Mouse (Mus musculus) hindbrain, embryonic 13.5 days (tissue): ENCODE measurements at regions not wholly inside any gene's neighbourhood (a gene's known extent, or its start where the extent isn't known, plus 50 kb on each side); places are given as distances from the start of the nearest gene placed in this dataset.
A peak's percentile ranks its signal among the peaks of the same experiment; 100 is the strongest.

Source experiments
- ATAC-seq: fragments of 200-750 bp; cut with Nextera tagmentation; 2 replicates; pipeline ENCODE4 v1.8.0; 2017; ENCODE audit warnings: moderate TSS enrichment; ENCODE audit not compliant: low FRiP score
- H3K27ac ChIP-seq: fragments of 300-500 bp; sonication (generic); 2 replicates; pipeline ENCODE4 v1.5.1; 2015; ENCODE audit warnings: inconsistent platforms, mild to moderate bottlenecking, moderate library complexity
- H3K27me3 ChIP-seq: fragments of 300-500 bp; sonication (generic); 2 replicates; pipeline ENCODE4 v1.6.1; 2015; ENCODE audit warnings: mild to moderate bottlenecking, inconsistent platforms
- H3K36me3 ChIP-seq: fragments of 300-500 bp; sonication (generic); 2 replicates; pipeline ENCODE4 v1.6.1; 2015; ENCODE audit warnings: mild to moderate bottlenecking, inconsistent platforms
- H3K4me1 ChIP-seq: fragments of 300-500 bp; sonication (generic); replicated peaks from 2 replicates; pipeline ENCODE4 v1.6.1; 2015; ENCODE audit warnings: inconsistent platforms
- H3K4me2 ChIP-seq: fragments of 300-500 bp; sonication (generic); 2 replicates; pipeline ENCODE4 v1.6.1; 2015; ENCODE audit warnings: inconsistent platforms, mild to moderate bottlenecking, moderate library complexity
- H3K4me3 ChIP-seq: fragments of 300-500 bp; sonication (generic); 2 replicates; pipeline ENCODE4 v1.5.1; 2015; ENCODE audit warnings: mild to moderate bottlenecking, inconsistent platforms
- H3K9ac ChIP-seq: fragments of 300-500 bp; sonication (generic); 2 replicates; pipeline ENCODE4 v1.6.1; 2015; ENCODE audit warnings: mild to moderate bottlenecking, inconsistent platforms
- H3K9me3 ChIP-seq: fragments of 300-500 bp; sonication (generic); 2 replicates; pipeline ENCODE4 v1.6.1; 2016; ENCODE audit warnings: inconsistent platforms
- WGBS: fragments of 180-500 bp; shearing (Covaris S2); methylation state at CpG from one replicate; pipeline ENCODE4 v1.1.7; 2015; 5-methylcytosine and 5-hydroxymethylcytosine counted together

- Histone ChIP-seq H3K27ac (no peak overlapping the region), H3K4me1 (no peaks in the 10 kb centered on the region), H3K27me3 (no peaks in the 10 kb centered on the region), H3K36me3 (no peaks in the 10 kb centered on the region), H3K9ac (no peak overlapping the region), H3K4me2 (no peak overlapping the region), H3K9me3 (no peaks in the 10 kb centered on the region), H3K4me3 (no peak overlapping the region)
- 66% methylated on average over 3 of the region's 3 CpGs for WGBS
- ATAC-seq, result no peak
Observed at GRCm38 (mm10) chr13:16756264-16756663, 744.6 kb downstream of the Inhba start.

- H3K9me3 ChIP-seq, result no peaks in the 10 kb centered on the region
- H3K27ac ChIP-seq, result no peak overlapping the region
- H3K36me3 ChIP-seq, result no peaks in the 10 kb centered on the region
- H3K4me1 ChIP-seq, result peaks cover 15% of the 10 kb centered on the region
- no peak overlapping the region for H3K4me3 ChIP-seq
- H3K27me3 ChIP-seq, result no peaks in the 10 kb centered on the region
- no peak for ATAC-seq
- H3K4me2 ChIP-seq, result no peak overlapping the region
- no peak overlapping the region for H3K9ac ChIP-seq
Observed at GRCm38 (mm10) chr13:16760045-16760444, 748.4 kb downstream of the Inhba start.

GRCm38 (mm10) chr13:16761415-16761814 lies 749.8 kb downstream of the Inhba start:
- WGBS, result 85% methylated on average over 4 of the region's 4 CpGs
- Histone ChIP-seq H3K36me3 (no peaks in the 10 kb centered on the region), H3K9me3 (no peaks in the 10 kb centered on the region), H3K9ac (no peak overlapping the region), H3K4me2 (no peak overlapping the region), H3K27me3 (no peaks in the 10 kb centered on the region), H3K4me3 (no peak overlapping the region), H3K27ac (no peak overlapping the region), H3K4me1 (peaks cover 15% of the 10 kb centered on the region)
- no peak for ATAC-seq

GRCm38 (mm10) chr13:16762326-16762725 lies 750.7 kb downstream of the Inhba start:
- Histone ChIP-seq H3K36me3 (no peaks in the 10 kb centered on the region), H3K4me3 (no peak overlapping the region), H3K9me3 (no peaks in the 10 kb centered on the region), H3K4me2 (no peak overlapping the region), H3K9ac (no peak overlapping the region), H3K27ac (peak overlapping the region; percentile 64; the same call in 1 of the 2 replicates), H3K4me1 (peaks cover 15% of the 10 kb centered on the region), H3K27me3 (no peaks in the 10 kb centered on the region)
- ATAC-seq, result peak; percentile 65
- WGBS, result 44% methylated on average over 8 of the region's 8 CpGs

- Histone ChIP-seq H3K9me3 (no peaks in the 10 kb centered on the region), H3K4me2 (no peak overlapping the region), H3K9ac (no peak overlapping the region), H3K4me3 (no peak overlapping the region), H3K4me1 (peaks cover 15% of the 10 kb centered on the region), H3K27ac (peak overlapping the region; percentile 64), H3K27me3 (no peaks in the 10 kb centered on the region), H3K36me3 (no peaks in the 10 kb centered on the region)
- WGBS, result 38% methylated on average over 8 of the region's 8 CpGs
- ATAC-seq, result peak; percentile 84
Observed at GRCm38 (mm10) chr13:16762727-16763512, 751.3 kb downstream of the Inhba start.

- Histone ChIP-seq H3K27me3 (no peaks in the 10 kb centered on the region), H3K27ac (no peak overlapping the region), H3K9me3 (no peaks in the 10 kb centered on the region), H3K36me3 (no peaks in the 10 kb centered on the region), H3K4me3 (no peak overlapping the region), H3K9ac (no peak overlapping the region), H3K4me2 (no peak overlapping the region), H3K4me1 (peaks cover 15% of the 10 kb centered on the region)
- ATAC-seq, result peak; percentile 55; the same call in 1 of the 2 replicates
- 4% methylated on average over 2 of the region's 2 CpGs for WGBS
Observed at GRCm38 (mm10) chr13:16763746-16764145, 752.1 kb downstream of the Inhba start.

GRCm38 (mm10) chr13:16769409-16769808 lies 757.8 kb downstream of the Inhba start:
- H3K4me1 ChIP-seq, result no peaks in the 10 kb centered on the region
- no peak overlapping the region for H3K9ac ChIP-seq
- H3K4me3 ChIP-seq, result no peak overlapping the region
- no peaks in the 10 kb centered on the region for H3K9me3 ChIP-seq
- WGBS, result 21% methylated on average over 2 of the region's 2 CpGs
- H3K36me3 ChIP-seq, result no peaks in the 10 kb centered on the region
- H3K27me3 ChIP-seq, result no peaks in the 10 kb centered on the region
- no peak overlapping the region for H3K27ac ChIP-seq
- H3K4me2 ChIP-seq, result no peak overlapping the region
- ATAC-seq, result no peak

GRCm38 (mm10) chr13:16769848-16770422 lies 758.3 kb downstream of the Inhba start:
- 62% methylated on average over 6 of the region's 6 CpGs for WGBS
- ATAC-seq, result no peak
- H3K4me1 ChIP-seq, result no peaks in the 10 kb centered on the region
- no peaks in the 10 kb centered on the region for H3K27me3 ChIP-seq
- no peak overlapping the region for H3K4me2 ChIP-seq
- no peak overlapping the region for H3K27ac ChIP-seq
- H3K9ac ChIP-seq, result no peak overlapping the region
- H3K4me3 ChIP-seq, result no peak overlapping the region
- H3K36me3 ChIP-seq, result no peaks in the 10 kb centered on the region
- H3K9me3 ChIP-seq, result no peaks in the 10 kb centered on the region

GRCm38 (mm10) chr13:16771845-16772244 lies 760.2 kb downstream of the Inhba start:
- no peak overlapping the region for H3K9ac ChIP-seq
- H3K27ac ChIP-seq, result no peak overlapping the region
- H3K4me1 ChIP-seq, result no peaks in the 10 kb centered on the region
- no peaks in the 10 kb centered on the region for H3K27me3 ChIP-seq
- no peaks in the 10 kb centered on the region for H3K36me3 ChIP-seq
- H3K4me3 ChIP-seq, result no peak overlapping the region
- no peak overlapping the region for H3K4me2 ChIP-seq
- WGBS, result 91% methylated on average over 4 of the region's 4 CpGs
- H3K9me3 ChIP-seq, result no peaks in the 10 kb centered on the region
- ATAC-seq, result no peak

- no peaks in the 10 kb centered on the region for H3K4me1 ChIP-seq
Observed at GRCm38 (mm10) chr13:16805560-16805959, 793.9 kb downstream of the Inhba start.

More at GRCm38 (mm10) chr13:16805560-16805959, 793.9 kb downstream of the Inhba start:
- no peak for ATAC-seq
- H3K27me3 ChIP-seq, result no peaks in the 10 kb centered on the region
- H3K9ac ChIP-seq, result no peak overlapping the region
- 61% methylated on average over 3 of the region's 3 CpGs for WGBS
- H3K4me2 ChIP-seq, result no peak overlapping the region
- H3K4me3 ChIP-seq, result no peak overlapping the region
- H3K27ac ChIP-seq, result no peak overlapping the region
- H3K36me3 ChIP-seq, result no peaks in the 10 kb centered on the region
- no peaks in the 10 kb centered on the region for H3K9me3 ChIP-seq
